Mouse (Mus musculus) kidney, adult 2 months (tissue): ENCODE measurements around the gene Dgkh.

Experiments
- CTCF ChIP-seq: fragments of 200-500 bp; conservative IDR thresholded peaks from 2 replicates; pipeline ENCODE4 v1.5.1; 2011; ENCODE audit warnings: low read depth, mild to moderate bottlenecking, control low read depth, low read length, moderate library complexity, mixed read lengths; ENCODE audit not compliant: insufficient read depth, insufficient read length
- POLR2A ChIP-seq: fragments of 200-500 bp; IDR thresholded peaks from one replicate; pipeline ENCODE4 v1.6.1; 2011; ENCODE audit warnings: low read depth, low read length, control low read depth

- no peak for TF ChIP-seq CTCF
- TF ChIP-seq POLR2A: no peak
Measured at GRCm38 (mm10) chr14:78630923-78631875, 101.4 kb downstream of the Dgkh start.
